Mouse (Mus musculus) c-Kit-positive CD71-positive TER-119-positive erythroid progenitor cells, embryonic 14.5 days (primary cell): Measurements from ENCODE around the gene Gm20388.

Source experiments
- DNase-seq: peaks from one replicate; pipeline ENCODE4 v3.0.0-alpha.2; 2013; ENCODE audit warnings: low spot score

Gene Gm20388

GRCm38 (mm10) chr8:120491166-120491793 lies 580.6 kb downstream of the Gm20388 start:
- DNase-seq, result no peak

GRCm38 (mm10) chr8:120492193-120492880 lies 581.7 kb downstream of the Gm20388 start:
- DNase-seq, result no peak

- DNase-seq, result no peak
These were observed 582.2 kb downstream of the Gm20388 start for GRCm38 (mm10) chr8:120492881-120493220.

- DNase-seq, result no peak
These were observed 583.1 kb downstream of the Gm20388 start for GRCm38 (mm10) chr8:120493508-120494464.

GRCm38 (mm10) chr8:120494903-120495302 lies 584.3 kb downstream of the Gm20388 start:
- no peak for DNase-seq

- DNase-seq, result no peak
These were observed 584.8 kb downstream of the Gm20388 start for GRCm38 (mm10) chr8:120495461-120495860.

- DNase-seq, result no peak
These were observed 585.8 kb downstream of the Gm20388 start for GRCm38 (mm10) chr8:120496478-120496877.

GRCm38 (mm10) chr8:120497503-120497946 lies 586.9 kb downstream of the Gm20388 start:
- no peak for DNase-seq

GRCm38 (mm10) chr8:120498349-120498831 lies 587.7 kb downstream of the Gm20388 start:
- DNase-seq, result peak; percentile 69

- DNase-seq, result peak; percentile 66
These were observed 588.4 kb downstream of the Gm20388 start for GRCm38 (mm10) chr8:120498926-120499605.

- no peak for DNase-seq
These were observed 590.1 kb downstream of the Gm20388 start for GRCm38 (mm10) chr8:120500701-120501261.

- no peak for DNase-seq
These were observed 590.8 kb downstream of the Gm20388 start for GRCm38 (mm10) chr8:120501426-120501825.

GRCm38 (mm10) chr8:120502428-120502827 lies 591.8 kb downstream of the Gm20388 start:
- DNase-seq, result no peak

- no peak for DNase-seq
These were observed 593.8 kb downstream of the Gm20388 start for GRCm38 (mm10) chr8:120504251-120505081.

- no peak for DNase-seq
These were observed 594.5 kb downstream of the Gm20388 start for GRCm38 (mm10) chr8:120505082-120505511.

GRCm38 (mm10) chr8:120505619-120506310 lies 595.1 kb downstream of the Gm20388 start:
- DNase-seq, result no peak

GRCm38 (mm10) chr8:120506562-120506961 lies 595.9 kb downstream of the Gm20388 start:
- DNase-seq, result no peak

- DNase-seq, result no peak
These were observed 596.6 kb downstream of the Gm20388 start for GRCm38 (mm10) chr8:120507290-120507689.

- no peak for DNase-seq
These were observed 598.7 kb downstream of the Gm20388 start for GRCm38 (mm10) chr8:120509136-120510034.
